Mouse (Mus musculus) C2C12 (cell line): ENCODE measurements at regions not wholly inside any gene's neighbourhood (a gene's known extent, or its start where the extent isn't known, plus 50 kb on each side); places are given as distances from the start of the nearest gene placed in this dataset.

ENCODE experiments used
- CEBPB ChIP-seq: IDR thresholded peaks from one replicate; pipeline ENCODE4 v1.6.1; 2011; ENCODE audit warnings: low read depth, mild to moderate bottlenecking, control low read depth, moderate library complexity
- CTCF ChIP-seq: IDR thresholded peaks from one replicate; pipeline ENCODE4 v1.5.1; 2011; ENCODE audit not compliant: control insufficient read depth, insufficient read depth, insufficient read length
- MYOD1 ChIP-seq: IDR thresholded peaks from one replicate; pipeline ENCODE4 v1.6.1; 2011; ENCODE audit warnings: low read depth; ENCODE audit not compliant: control insufficient read depth, insufficient read length
- MYOG ChIP-seq: IDR thresholded peaks from one replicate; pipeline ENCODE4 v1.6.1; 2011; ENCODE audit not compliant: control insufficient read depth, insufficient read length; ENCODE audit errors: extremely low read depth
- USF1 ChIP-seq: IDR thresholded peaks from one replicate; pipeline ENCODE4 v1.6.1; 2011; ENCODE audit warnings: low read depth, mild to moderate bottlenecking, control low read depth, moderate library complexity

DNA sequence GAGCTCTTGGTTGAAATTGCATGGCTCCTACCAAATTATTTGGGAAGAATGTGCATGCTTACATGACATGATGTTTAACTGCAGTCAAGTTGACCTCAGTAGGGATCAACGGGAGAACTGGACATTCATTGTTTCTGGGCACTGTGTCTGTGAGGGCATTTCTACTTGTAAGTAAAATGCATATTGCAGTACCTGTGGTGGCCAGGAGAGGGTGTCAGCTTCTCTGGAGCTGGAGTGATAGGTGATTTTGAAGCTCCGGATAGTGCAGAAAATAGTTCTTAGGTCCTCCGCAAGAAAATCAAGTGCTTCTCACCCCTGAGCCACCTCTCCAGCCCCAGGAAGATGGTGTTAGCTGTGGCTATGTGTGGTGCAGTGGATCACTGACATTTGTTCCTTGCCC is 396.7 kb downstream of the Fam19a5 start:
- TF ChIP-seq CTCF (no peak), MYOG (no peak), USF1 (no peak), MYOD1 (no peak), CEBPB (no peak)
